Mouse (Mus musculus): ENCODE results near the gene Olfr1454.

Olfr1454 gene

GRCm38 (mm10) chr19:13060310-13060709 lies at the start of gene Olfr1454:
Gene Olfr1454, plus strand, starts transcription at chr19:13060610.
- no peak for DNase-seq (ENCODE audit: low spot score in 2 of 2)

GRCm38 (mm10) chr19:13028227-13028626 lies 32.2 kb upstream of the Olfr1454 start, which contains the start of gene Olfr1453:
Gene Olfr1453, minus strand, starts transcription at chr19:13028327.
- DNase-seq (ENCODE audit: low spot score in 2 of 2) = no peak

- DNase-seq (ENCODE audit: low spot score in 2 of 2) = no peak
These were observed 33.5 kb downstream of the Olfr1454 start for GRCm38 (mm10) chr19:13093908-13094307.

- DNase-seq (ENCODE audit: low spot score in 2 of 2) = no peak
These were observed 37.4 kb downstream of the Olfr1454 start, which contains the start of gene Olfr1457 for GRCm38 (mm10) chr19:13097791-13098190. Gene Olfr1457, minus strand, starts transcription at chr19:13097891.

GRCm38 (mm10) chr19:13106675-13107074 lies 46.3 kb downstream of the Olfr1454 start, which contains the start of gene Olfr1458:
Gene Olfr1458, minus strand, starts transcription at chr19:13106775.
- no peak for DNase-seq (ENCODE audit: low spot score in 2 of 2)
